Mouse (Mus musculus) ES-CJ7 (cell line): ENCODE data around the gene 2810408A11Rik.
"Not testable (repeated sequence)": the region's sequence is repeated elsewhere in the genome, so short reads cannot be mapped to it uniquely, and the experiment has no call there.

Experiments
- DNase-seq: peaks from one replicate; pipeline ENCODE4 v3.0.0; 2011; ENCODE audit warnings: low read depth, low spot score

The 2810408A11Rik gene

DNA sequence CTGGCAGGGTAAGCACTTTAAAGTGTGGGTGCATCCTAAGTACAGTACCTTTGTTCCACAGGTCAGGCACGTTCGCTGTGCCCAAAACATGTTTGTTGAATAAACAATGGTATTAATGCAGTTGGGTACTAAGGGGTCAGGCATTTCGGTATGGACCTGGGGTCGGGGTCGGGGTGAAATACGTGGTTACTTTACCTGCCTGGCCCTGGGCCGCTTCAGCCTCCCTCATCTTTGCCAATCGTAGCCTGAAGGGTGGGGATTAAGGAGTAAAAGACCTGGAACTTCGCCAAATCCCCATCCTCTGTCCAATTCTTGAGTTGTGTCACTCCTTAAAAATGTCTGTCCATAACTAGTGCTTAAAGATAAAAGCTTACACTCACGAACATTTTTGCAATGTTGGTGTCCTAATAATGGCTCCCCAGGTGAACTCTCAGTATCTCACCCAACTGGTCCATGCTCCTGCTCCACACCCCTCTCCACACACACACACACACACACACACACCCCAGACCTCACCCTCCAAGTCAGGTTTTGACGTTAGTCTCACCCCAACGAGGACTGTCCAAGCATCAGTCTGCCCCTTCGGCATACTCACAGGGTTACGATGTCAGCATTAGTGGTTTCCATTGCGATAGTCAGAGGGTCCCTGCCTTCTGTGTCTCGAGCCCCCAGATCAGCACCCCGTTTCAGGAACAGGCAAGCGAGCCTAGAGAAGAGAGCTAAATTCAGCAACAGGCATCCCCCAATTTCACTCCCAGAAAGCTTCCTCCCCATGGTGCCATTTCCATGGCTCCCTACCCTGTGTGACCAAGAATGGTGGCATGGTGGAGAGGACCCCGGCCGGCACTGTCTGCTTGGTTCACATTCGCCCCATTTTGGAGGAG is 18.8 kb downstream of the 2810408A11Rik start:
- no peak for DNase-seq

DNA sequence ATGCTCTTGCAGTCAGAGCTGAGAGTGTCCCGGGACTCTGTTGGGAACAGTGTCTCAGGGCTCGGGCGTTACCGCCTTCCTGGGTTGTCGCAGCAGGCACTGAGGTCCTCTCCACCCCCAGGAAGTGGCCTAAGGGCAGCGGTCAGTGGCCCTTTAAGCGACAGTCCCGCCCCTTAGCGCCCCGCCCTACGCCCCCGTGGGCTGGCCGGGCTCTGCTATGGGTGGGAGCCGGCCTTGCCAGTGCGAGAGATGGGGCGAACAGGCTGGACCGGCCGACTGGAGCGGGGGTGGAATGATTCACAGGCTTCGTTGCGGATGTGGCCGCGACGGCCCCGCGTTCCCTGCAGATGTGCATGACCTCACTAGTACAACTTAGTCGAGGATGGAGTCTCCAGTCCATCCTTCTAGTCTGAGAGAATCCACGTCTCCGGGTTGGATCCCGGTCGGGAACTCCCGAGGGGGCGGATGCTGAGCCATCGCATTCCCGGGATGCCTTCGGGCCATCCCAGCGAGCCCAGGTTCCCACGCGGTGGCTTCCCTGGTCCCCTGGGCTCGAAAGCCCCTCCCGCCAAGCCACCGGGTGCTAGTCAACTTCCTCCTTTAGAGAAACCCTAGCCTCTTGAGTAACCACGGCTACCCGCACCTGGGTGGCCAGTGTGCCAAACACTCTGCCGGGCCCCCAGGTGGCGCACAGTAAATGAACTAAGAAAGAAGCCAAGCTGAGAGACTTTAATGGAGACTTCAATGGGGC is 19.8 kb downstream of the 2810408A11Rik start, which contains the start of gene Kctd11:
Gene Kctd11, minus strand, starts transcription at position 554 of the 751 bp plus-strand sequence.
- peak; percentile 77 for DNase-seq

DNA sequence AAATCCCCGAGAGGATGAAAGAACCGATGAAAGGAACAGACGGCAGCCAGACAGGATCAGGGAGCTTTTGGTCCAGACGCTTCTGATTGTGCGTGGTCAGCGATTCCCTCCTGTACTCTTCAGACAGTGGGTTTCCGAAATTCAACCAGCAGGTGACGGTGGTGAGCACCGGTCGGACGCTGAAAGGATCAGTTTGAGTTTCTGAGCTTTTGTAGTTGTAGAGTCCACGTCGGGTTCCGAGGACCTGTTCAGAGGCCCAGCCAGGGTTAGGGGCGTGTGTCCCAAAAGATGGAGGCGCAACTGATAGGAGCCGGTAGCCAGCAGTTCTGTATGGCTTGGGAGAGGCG is 20.3 kb downstream of the 2810408A11Rik start:
- DNase-seq: peak; percentile 78

DNA sequence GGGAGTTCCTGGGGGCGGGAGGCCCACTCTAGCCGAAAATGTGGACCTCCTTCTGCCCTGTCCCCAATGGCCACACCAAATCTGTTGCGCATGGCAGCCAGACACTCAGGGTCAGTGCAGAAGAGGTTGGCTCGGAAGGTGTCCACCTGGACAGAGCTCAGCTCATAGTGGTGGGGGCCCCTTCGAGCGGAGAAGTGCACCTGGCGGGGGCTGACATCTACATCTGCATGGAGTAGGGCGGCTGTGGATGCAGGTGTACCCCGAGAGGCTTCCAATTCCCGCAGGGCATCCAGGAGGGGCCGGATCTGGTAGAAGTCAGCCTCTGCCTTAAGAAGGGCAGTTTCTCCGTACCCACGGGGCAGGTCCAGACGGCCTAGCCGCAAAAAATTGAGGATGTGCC is 21.1 kb downstream of the 2810408A11Rik start:
- no peak for DNase-seq

DNA sequence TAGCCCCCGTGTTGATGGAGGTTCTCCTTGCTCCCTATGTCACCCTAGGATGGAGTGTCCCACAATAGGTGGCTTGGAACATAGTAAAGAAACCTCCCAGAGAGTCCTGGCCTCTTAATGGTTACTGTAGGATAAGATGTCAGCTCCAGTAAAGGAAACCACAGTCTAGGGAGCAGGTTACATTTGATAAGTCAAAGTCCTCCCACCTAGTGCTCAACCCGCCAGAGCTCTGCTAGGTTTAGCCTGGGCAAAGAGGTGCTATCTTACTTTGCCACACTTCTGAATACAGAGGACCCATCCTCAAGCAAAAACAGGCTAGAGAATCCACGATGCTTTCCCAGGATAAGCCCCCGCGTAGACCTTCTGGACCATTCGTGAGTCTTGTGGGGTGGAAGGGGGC is 21.8 kb downstream of the 2810408A11Rik start:
- DNase-seq: no peak

DNA sequence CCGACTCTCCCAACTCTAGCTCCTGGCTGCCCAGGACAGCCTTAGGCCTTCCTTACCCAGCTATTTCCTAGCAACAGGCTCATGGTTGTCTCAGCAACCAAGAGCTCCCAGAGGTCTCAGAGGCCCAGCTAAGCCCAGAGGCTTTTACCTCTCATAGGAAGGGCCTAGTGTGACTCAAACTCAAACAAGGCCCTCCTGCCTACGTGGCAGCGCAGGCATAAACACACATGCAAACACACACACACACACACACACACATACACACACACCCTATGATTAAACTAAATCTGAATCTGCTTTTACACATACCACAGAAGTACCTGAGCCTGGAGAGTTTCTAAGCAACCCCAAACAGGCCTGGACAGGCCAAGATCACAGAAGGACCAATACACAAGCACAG is 22.4 kb downstream of the 2810408A11Rik start:
- DNase-seq: no peak

DNA sequence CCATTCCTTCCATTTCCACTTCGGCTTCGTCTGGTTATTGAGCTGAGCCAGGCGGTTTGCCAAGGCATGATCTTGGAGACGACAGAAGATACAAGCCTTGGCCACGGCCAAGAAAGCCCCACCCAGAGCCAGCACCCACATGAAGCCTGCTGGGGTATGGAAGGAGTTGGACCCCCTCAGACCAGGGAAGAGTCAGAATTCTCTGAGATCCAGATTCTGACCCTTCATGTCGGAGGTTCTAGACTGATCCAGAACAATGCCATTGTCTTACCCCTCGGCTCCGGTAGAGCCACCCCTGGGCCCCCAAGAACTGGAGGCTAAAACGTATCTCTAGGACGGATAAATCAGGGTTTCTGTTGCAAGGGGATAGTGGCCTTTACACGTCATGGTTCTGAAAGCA is 22.9 kb downstream of the 2810408A11Rik start, which contains the start of gene Tmem95:
Gene Tmem95, minus strand, starts transcription at position 141 of the 400 bp plus-strand sequence.
- DNase-seq: no peak

DNA sequence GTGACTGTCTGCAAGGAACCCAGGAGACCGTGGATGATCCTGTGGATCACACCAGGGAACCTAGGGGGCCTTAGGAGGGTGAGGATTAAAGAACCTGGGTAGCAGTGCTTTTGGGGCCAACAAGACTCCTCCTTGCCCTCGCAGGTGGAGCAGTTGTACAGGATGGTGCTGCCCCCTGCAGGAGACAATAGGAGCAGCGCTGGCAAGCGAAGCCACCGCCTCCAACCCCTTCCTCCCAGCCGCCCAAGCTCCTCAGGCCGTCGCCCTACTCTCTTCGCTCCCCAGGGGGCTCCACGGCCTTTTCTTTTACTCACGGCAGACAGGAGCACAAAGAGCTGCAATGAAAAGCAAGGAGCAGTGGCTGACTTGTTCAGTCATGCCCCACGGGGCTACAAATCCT is 23.9 kb downstream of the 2810408A11Rik start:
- DNase-seq: peak; percentile 95

DNA sequence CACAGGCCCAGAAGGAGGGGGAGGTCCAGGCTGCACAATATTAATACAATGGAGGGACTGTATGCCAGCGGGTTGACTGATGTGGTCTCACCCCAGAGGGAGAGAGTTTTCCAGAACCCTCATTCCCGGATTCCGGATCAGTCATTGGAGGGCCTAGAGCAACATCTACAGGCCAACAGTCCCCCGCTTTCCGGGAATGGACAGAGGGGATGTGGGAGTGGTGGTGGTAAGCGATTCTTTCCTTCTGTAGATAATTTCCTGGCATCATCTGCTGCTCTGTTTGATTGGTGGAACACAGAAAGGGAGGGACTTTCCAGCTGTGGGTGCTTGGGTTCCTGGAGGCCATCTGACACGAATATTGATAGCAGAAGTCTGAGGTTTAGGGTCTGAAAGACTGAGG is 24.6 kb downstream of the 2810408A11Rik start:
- DNase-seq: no peak

DNA sequence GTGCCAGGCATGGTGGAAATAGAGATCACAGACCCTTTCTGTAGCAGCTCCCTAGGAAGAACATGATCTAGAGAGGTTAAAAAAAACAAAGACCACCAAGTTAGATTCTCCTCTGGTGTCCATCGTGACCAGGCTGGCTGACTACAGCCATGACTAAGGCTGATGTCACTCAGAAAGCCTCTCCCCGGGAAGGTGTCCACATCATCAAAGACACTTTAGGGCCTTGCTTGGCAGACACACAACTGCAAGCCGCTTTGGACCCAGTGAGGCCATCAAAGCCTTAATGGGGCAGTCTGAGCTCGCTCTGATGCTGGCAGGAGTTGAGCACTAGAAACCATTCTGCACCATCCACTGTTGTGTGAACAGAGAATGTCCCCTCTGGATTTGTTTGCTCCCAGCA is 28.3 kb downstream of the 2810408A11Rik start:
- DNase-seq: no peak

DNA sequence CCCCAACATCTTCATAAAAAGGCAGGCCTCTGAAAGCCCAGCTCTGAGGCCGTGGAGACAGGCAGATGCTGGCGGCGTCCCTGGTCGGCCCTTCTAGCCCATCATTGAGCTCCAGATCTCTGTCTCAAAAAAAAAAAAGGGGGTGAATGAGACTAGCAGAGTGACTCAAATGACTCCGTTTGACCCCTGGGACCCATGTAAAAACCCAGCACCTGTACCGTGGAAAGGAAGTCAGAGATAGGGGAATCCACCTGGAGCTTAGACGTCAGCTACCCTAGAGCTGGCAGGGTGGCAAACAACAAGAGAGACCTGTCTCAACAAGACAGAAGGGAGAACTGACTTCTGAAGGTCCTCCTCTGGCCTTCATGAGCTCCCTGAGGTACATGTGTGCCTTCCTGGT is 29.0 kb downstream of the 2810408A11Rik start:
- no peak for DNase-seq

DNA sequence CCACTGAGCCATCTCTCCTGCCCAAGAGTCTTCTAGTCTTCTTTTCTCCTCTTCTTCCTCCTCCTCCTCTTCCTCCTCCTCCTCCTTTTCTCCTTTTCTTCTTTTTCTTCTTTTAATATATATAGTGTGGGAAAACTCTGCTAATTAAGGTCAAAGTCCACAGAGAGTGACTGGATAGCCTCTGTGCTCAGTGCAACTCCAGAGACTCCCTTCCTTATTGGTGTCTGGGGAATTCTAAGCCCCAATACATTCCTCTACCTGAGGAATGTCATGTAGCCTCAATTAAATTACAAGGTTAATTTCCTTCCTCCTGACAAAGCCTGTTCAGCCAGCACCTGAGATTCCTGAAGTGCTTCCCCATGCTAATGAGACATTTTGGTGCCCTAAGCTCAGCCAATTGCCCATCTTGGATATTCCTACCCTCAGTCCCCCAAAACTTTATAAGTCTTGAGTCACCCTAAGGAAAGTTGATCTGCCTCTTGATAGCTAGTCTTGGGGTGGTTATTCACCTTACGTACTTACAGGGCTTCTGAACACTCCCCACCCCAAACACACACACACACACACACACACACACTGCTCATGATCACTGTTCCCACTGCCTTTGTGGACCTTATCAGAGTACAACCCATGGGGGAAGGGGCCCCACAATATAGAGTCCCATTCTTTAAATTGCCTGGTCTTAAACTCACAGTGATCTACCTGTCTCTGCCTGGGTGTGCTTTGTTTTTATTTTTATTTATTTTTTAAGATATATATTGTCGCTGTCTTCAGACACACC is 30.3 kb downstream of the 2810408A11Rik start:
- no peak for DNase-seq

DNA sequence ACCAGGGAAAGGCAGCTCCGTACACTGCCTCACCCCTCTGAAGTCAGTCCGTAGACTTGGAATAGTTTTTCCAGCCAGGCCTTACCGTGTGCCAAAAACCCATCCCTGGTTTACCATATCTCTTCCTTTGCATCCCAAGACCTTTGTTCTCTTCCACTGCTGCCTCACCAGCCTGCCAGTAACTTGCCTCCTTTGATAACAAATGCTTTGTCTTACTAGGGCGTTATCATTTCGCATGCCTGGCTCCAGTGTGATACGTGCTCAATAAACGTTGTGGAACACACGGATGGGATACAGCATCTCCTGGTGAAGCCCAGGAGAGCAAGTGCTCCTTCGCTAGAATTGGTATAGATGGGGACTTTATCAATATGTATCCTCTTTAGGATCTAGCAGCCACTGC is 33.5 kb downstream of the 2810408A11Rik start:
- DNase-seq: no peak

DNA sequence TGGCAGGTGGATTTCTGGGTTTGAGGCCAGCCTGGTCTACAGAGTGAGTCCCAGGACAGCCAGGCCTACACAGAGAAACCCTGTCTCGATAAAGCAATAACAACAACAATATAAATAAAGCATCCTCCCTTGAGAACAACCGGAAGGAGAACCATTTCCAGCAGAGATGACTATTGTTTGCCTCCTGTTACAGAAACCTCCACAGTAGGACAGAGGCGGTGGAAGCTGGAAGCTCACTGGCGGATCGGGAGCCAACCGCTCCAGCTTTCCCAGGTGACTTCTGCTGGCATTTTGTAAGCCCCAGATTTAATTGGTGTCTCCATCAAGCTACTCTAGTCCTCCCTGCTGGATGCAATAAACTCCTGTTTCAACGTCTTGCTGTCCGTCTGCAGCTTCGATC is 35.2 kb downstream of the 2810408A11Rik start:
- no peak for DNase-seq

DNA sequence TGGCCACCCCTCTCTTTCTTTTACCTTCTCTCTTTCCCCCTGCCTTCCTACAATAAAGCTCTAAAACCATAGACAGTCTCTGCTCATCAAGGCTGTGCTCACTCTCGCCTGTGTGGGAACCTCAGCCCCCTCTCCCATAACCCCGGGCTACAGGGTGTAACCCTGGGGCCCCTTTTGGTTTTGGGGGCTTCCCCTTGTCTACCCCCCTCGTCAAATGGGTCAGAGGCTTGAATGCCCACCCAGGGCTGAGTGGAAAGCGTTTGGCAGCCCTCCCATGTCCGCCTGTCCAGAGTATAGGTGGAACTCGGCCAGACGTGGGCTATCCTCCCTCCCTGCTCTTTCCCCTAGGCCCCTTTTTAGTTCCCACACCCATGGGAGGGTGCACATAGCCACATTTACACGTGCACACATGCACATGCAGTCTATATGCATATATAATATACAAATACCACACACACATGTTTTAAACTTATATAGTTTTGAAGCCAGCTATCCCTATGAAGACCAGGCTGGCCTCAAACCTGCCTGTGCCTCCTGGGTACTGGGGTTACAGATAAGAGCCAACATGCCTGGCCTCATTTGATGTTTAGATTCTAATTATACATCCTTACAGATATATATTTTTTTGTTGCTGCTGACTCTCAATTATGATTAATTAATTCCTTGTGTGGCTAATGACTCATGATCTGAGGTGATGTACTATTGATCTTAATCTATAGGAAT is 36.5 kb downstream of the 2810408A11Rik start:
- no peak for DNase-seq

DNA sequence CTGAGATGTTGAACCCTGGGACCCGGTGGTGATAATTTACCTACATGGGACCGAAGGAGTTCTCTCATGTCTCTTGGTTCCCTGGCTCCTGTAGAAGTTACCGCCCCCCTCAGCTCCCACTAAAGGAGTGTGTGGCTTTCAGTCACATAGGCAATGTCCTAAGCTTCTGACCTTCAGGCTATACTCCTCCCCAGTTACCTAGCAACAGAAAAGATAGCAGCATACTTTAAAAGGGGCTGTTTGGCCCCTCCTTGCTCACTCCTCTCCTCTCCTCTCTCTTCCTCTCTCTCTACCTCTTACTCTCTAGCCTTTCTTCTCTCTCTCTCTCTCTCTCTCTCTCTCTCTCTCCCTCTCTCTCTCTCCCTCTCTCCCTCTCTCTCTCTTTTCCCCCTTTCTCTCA is 37.1 kb downstream of the 2810408A11Rik start:
- not testable (repeated sequence) for DNase-seq

DNA sequence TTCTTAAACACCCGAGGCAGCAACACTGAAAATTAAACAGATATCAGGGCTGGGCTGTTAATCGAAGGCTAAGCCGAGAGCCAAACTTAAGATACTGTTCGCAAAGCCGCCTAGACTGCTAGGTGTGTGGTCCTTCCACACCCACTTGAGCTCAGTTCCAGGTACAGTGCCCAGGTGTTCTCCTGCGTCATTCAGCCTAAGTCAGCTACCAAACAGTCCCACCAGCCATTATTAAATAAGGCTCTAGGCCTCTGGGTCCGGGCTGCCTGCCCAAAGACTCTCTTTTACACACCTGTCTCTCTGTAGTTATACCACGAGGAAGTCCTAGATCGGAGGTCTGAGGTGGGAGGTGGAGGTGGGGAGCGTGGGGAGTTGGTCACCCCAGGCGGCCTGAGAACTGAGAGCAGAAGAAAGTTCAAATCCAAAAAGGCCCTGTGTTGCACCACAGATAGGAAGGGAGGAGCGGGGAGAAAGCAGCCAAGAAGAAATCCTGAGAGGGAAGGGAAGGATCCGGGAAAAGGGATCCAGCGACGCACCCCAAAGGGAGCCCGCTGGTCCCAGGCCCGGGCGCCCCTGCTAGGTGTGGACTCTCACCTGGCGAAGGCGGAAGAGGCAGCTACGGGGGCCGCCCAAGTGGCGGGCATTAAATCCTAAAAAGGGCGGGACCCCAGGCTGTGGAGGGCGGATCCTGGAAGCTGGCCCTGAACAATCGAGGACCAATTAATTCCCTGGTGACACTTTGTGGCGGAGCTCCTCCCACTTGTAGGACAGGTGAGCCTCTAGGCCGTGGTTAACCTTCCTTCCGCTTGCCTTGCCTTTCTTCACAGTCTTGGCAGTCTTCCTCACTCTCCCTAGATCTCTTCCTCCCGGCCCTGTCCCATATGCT is 42.4 kb downstream of the 2810408A11Rik start, which contains the start of gene Tnk1:
Gene Tnk1, minus strand, starts transcription at position 618 of the 886 bp plus-strand sequence.
- DNase-seq: peak; percentile 76

DNA sequence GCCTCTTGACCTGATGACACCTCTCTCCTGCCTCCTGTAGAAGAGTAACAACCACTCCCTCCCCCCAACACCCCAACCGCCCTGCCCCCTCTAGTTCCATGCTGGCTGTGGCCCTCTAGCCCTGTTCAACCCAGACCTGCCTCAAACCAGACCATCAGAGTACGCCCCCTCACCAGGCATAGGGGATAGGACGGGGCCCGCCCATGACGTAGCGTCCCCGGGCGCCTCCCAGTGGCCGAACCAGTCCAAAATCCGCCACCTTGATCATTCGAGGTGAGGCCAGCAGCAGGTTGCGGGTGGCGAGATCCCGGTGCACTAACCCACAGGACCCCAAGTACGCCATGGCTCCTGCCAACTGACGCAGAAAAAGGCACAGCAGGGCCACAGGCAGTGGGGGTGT is 45.4 kb downstream of the 2810408A11Rik start:
- peak; percentile 92 for DNase-seq

DNA sequence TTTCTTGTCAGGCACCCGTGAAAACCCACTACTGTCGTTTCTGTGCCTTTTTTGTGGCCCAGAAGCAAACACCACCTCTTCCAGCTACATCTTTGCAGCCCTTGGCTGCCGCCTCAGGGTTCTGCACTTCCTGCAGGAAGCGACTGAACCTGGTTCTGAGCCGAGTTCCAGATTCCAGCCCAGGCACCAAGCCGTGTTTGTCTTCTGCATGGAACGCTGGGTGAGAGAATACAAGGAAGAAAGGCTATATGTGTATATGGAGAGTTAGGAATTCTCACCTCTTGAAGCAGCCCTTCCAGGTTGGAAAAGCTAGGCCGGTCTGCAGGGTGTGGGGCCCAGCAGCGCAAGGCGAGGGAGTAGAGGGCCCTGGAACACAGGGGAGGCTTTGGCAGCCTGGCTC is 46.1 kb downstream of the 2810408A11Rik start:
- DNase-seq: no peak

DNA sequence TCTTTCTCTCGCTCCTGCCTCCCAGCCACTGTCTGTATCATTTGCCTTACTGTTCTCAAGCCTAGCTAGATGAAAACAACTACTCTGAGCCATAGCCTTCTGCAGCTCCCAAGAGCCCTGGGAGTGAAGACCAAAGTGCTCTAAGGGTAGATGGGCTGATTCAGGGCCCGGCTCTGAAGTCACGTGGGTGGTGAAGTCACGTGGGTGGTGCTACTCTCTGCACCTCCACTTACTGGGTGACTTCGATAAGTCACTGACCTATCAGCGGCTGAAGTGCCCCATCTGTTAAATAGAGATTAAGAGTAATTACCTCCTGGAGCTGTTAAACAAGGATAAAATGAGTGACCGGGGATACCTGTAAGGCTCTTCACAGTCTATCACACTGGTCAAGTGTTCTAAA is 46.8 kb downstream of the 2810408A11Rik start:
- peak; percentile 54 for DNase-seq
